Mouse (Mus musculus) brain, embryonic 18.5 days (tissue): Measurements from ENCODE around the gene Ankib1.
"Not testable (repeated sequence)": the region's sequence is repeated elsewhere in the genome, so short reads cannot be mapped to it uniquely, and the experiment has no call there.

Experiments
- DNase-seq: peaks from one replicate; pipeline ENCODE4 v3.0.0-alpha.2; 2012; ENCODE audit warnings: low read depth, low spot score

Gene Ankib1

DNA sequence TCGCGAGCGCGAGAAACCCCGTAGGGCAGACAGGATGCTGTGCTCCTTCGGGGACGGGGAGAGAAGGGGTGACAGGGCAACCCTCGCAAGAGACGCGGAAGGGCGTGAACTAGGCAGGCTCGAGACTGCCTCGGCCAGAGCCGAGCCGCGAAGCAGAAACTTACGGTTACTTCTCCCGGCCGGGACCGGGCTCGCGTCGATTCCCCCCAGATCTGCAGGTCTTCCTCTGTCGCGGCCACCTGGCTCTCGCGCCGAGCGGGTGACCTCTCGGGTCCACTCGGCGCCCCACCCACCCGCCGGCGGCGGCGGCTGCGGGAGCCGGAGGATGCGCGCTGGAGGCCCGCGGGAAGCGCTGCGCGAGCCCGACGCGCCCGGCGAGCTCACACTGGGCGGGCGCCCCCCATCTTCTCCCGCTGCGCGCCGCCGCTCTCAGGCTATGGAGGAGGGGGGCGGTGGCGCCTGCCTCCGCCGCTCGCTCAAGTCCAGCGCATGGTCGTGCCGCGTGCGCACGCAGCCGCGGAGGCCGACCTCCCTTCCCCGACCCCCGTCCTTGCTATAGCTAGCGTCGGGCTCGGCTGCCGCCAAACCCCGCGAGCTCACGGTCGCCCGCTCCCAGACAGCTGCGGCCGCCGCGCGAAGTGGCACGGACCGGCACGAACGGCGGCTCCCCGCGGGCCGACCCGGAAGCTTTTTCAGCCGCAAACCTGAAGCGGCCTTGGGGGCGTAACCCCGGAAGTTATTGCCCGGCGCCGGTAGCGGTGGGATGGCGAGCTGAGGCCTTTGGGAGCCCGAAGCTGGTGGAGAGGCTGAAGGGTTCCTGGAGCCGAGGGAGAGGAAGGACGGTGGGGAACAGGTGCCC, at the start of gene Ankib1, which contains the start of gene Krit1:
Gene Ankib1, minus strand, starts transcription at position 493 of the 859 bp plus-strand sequence.
Gene Krit1, plus strand, starts transcription at position 752 of the 859 bp plus-strand sequence.
- DNase-seq: peak; percentile 79

GRCm38 (mm10) chr5:3845026-3845425, 42.3 kb upstream of the Ankib1 start, which contains the start of gene Lrrd1:
Lrrd1 (plus strand) TSS chr5:3845173.
- no peak for DNase-seq

GRCm38 (mm10) chr5:3834107-3834506, 31.4 kb upstream of the Ankib1 start:
- DNase-seq: no peak

DNA sequence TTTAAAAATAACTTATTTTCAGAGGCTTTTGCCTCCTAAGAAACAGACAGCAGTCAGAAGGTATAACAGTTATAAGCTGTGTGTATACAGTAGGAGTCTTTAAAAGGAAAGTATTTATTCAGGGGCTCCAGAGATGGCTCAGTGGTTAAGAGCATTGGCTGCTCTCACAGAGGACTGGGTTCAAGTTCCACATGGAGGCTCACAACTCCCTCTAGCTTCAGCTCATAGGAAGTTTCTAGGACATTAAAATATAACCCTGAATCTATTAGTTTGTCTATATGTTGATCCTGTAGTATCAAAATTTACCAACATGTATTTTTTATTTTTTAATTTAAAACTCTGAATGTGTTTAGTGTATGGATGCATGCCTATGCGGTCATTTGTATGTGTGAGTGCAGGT, 5.7 kb upstream of the Ankib1 start:
- DNase-seq: no peak

DNA sequence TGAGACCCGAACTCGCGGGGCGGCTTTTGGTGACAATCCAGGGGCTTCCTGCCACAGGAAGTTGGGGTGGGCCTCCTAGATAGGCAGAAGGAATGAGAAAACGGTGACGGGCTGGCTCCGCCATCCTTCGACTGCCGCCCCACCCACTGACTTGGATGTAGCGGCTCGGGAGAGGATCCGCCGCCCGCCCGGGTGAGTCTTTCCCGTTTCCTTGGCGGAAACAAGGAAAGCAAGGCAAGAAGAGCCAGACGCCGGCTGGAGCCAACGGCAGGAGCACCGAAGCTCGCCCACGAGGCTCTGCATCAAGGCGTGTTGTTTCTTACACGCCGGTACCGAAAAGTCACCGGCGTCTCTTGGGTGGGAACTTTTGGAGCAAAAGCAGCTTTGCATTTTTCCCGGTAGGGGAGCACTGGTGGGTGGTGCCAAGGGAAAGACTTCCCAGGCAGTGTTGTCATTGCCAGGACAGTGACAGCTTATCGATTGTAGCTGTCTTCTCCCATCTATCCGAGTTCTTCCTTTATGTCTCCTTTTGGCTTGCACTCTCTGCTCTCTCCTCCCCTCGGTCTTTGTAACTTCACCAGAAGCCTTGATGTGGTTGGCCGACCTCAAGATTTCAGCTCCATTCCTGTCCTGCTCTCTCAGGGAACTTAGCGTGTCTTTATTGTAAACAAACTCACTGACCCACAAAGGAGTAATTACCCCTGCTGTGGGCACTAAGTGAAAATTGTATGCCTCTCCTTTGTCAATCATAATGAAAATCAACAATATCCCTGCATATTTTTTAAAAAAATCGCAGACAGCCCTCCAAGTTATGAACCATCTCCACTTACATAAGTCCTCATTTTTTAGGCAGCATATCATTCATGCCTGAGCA, 804 bp upstream of the Ankib1 start:
- no peak for DNase-seq

- DNase-seq: no peak
Observed at GRCm38 (mm10) chr5:3801672-3802432, 873 bp downstream of the Ankib1 start.

DNA sequence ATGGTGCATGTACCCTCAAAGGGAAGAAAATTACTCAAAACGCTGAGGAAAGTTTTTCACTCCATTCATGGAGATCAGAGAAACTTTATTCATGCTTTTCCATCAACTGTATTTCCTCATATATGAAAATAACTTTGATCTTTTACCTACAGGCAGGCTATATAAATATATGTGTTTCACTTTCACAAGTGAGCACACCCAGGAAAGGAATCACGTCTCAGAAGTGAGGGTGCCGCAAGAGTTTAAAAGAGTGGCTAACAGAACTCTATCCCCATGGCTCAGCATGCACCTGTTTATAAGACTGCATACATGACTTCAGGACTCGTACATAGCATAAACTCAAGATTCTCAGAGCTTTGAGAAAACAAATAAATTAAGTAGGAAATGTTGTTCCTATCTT, 1.8 kb downstream of the Ankib1 start:
- DNase-seq: no peak

GRCm38 (mm10) chr5:3800041-3800440, 2.7 kb downstream of the Ankib1 start:
- no peak for DNase-seq

DNA sequence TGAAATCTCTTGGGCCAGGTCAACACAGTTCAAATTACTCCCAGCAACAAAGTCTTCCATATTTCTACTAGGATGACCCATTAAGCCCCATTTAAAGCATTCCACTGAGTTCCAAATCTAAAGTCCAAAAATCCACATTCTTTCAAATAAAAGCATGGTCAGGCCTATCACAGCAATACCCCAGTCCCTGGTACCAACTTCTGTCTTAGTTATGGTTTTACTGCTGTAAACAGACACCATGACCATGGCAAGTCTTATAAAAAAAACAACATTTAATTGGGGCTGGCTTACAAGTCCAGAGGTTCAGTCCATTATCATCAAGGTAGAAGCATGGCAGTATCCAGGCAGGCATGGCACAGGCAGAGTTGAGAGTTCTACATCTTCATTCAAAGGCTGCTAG, 4.1 kb downstream of the Ankib1 start:
- DNase-seq: not testable (repeated sequence)

DNA sequence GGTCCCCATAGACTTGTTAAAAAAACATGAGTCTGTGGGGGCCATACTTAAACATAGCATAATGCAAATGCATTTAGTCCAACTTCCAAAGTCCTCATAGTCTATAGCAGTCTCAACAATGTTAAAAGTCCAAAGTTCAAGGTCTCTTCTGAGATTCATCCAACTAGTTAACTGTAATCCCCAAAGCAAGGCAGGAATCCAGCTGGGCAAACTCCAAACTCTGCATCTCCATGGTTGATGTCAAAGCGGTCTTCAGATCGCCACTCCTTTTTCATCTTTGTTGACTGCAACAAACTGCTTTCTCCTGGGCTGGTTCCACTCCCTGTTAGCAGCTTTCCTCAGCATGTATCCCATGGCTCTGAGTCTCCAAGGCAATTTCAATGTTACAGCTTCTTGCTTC, 5.6 kb downstream of the Ankib1 start:
- not testable (repeated sequence) for DNase-seq

GRCm38 (mm10) chr5:3791048-3791447, 11.7 kb downstream of the Ankib1 start:
- DNase-seq: no peak

DNA sequence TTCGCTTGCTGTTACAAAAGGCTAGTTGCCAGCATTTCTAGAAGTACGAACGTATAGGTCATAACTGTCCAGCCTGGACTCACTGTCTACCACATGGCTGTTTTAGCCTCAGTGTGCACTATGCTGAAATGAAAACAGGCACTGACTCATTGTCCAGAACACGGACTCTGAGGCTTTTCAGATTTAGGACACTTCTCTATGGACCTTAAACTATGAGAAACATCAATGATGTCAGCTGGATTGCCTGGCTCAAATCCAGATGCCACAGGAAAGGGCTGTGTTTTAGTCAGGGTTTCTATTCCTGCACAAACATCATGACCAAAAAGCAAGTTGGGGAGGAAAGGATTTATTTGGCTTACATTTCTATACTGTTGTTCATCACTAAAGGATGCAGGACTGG, 15.2 kb downstream of the Ankib1 start:
- DNase-seq: no peak

- DNase-seq: no peak
Observed at GRCm38 (mm10) chr5:3784751-3785496, 17.8 kb downstream of the Ankib1 start.

DNA sequence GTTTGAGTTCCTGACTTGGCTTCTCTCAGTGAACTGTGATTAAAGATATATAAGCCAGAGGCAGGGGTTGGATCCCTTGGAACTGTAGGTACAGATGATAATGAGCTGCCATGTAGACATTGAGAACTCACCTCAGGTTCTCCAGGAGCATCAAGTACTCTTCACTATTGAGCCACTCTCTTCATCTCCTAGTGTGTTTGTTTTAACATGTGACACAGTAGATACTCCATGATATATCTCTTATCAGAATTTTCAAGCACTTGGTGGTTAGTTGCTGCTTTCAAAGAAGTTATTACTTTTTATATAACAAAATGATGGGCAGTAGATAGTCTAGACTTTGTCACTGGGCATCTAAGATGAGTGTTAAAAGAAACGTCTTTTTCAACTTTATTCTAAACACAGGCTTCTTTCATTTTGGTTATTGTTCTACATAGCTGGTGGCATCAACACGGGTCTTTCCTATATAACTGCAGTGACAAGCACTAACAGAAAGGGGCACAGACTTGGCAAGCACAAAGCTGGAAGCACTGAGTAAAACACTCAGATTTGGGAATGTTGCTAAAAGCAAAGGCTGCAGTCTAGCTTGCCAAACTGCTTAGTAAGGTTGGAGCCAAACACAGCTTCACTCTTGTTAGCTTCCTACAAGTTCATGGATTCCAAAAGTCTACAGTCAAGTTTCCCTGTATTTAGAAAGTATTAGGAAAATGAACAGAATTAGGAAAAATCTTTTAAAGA, 18.6 kb downstream of the Ankib1 start:
- DNase-seq: no peak

DNA sequence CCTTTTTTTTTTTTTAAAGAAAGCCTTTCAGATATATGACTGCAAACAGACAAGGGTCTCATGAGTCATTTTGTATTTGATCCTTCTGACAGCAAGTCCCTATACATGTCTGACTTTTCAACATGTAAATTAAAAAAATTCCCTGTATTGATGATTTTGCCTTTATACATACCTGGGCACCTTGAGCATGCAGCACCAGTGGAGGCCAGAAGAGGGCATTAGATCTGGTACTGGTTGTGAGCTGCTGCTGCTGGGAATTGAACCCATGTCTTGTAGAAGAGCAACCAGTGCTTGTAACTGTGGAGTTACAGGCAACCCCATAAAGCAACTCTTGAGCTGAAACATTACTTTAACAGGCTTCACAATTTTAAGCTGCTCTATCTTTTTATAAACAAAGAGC, 20.1 kb downstream of the Ankib1 start:
- DNase-seq: no peak

- no peak for DNase-seq
Observed at GRCm38 (mm10) chr5:3772017-3772416, 30.7 kb downstream of the Ankib1 start.

DNA sequence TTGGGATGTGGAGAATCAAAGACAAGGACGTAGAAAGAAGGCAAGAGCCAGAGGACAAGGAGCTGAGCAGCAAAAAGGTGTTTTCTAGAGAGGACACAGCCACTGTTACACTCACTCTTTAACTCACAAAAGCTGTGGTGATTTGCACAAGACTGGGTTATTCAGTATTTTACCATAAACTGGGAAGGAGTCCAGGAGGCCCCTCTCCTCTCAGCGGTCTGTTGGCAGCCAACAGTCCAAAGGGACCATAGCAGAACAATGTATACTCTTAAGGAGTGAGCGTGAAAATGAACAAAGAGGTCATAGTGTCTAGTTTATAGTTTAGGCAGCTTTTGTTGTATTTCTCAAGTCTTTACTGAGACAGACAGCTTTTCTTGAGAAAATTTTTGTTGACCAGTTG, 31.2 kb downstream of the Ankib1 start:
- no peak for DNase-seq

DNA sequence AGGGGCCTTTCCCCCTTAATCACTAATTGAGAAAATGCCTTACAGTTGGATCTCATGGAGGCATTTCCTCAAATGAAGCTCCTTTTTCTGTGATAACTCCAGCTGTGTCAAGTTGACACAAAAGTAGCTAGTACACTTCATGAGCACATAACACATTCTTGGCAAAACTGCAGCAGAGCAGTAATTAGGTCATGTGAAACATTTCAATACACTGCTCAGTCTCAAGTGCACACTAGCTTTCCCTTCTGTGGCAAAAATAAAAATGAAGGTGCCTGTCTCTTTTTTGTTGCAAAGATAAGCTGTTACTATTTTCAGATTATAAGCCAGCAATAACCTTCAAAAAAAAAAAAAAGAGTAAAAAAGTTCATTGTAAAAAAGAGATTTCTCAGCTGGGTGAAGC, 52.2 kb downstream of the Ankib1 start:
- DNase-seq: not testable (repeated sequence)

DNA sequence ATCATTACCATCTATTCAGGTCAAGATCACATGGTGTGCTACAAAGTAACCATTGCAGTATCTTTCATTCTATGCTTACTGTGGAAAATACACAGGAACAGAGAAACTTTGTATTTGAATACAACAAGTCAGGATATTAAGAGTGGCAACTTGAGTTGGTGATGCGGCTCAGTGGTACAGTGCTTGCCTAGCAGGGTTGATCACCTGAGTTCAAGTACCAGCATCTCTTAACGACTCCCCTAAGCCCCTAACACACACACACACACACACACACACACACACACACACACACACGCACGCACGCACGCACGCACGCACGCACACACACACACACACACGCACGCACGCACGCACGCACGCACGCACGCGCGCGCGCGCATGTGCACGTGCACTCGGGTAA, 69.9 kb downstream of the Ankib1 start:
- not testable (repeated sequence) for DNase-seq

DNA sequence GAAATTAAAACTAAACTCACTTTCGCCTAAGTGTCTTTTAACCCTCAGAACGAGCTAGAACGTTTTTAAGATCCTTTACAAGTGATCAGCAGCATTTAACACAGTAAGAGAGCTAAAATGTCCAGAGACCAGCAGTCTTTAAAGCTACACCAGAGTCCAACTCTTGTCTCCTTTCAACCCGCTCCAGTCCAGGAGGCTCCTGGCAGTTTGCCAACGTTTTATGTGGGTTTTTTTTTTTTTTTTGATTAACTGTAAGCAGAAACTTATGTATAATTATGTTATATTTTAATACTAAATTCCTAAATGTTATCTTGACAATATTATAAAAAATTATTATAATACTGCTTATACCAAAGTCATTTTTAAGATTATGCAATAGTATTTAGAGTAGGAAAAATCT, 73.9 kb downstream of the Ankib1 start:
- no peak for DNase-seq
